Mouse (Mus musculus) thymus, adult 18-20 months (tissue): ENCODE data around the gene Entpd6.
A peak's percentile ranks its signal among the peaks of the same experiment; 100 is the strongest.

Experiments
- DNase-seq, 2 experiments: peaks; one replicate each; pipeline ENCODE4 v3.0.0; 2022; ENCODE audit warnings: mixed read lengths in 2 of 2

Gene Entpd6

DNA sequence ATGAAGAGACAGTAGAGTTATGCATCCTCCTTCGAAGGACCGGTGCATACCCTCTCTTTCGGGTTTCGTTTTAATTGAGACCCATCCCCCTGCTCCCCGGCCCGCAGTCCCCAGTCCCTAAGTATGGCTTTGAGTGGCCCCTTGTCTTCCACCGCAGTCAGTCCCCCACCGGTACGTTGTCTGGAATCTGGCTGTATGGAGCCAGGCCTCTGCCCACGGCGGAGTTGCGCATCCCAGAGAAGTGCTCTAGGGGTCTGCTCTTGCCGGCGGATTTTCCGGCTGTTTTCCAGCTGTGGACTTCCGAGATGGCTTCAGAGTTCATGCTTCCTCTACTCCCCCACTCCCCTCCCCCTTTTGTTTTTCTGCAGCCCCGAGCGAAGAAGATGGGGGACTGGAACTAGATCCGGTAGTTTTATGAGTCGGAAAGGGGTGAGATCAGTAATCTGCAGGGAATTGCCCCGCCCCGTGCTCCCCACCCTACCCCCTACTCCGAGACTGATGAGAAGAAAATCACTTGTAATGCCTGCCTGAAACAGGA is 38.5 kb downstream of the Entpd6 start:
- DNase-seq: peak; percentile 14 to 28

GRCm38 (mm10) chr2:150788768-150789550 is 40.1 kb downstream of the Entpd6 start:
- DNase-seq: no peak

DNA sequence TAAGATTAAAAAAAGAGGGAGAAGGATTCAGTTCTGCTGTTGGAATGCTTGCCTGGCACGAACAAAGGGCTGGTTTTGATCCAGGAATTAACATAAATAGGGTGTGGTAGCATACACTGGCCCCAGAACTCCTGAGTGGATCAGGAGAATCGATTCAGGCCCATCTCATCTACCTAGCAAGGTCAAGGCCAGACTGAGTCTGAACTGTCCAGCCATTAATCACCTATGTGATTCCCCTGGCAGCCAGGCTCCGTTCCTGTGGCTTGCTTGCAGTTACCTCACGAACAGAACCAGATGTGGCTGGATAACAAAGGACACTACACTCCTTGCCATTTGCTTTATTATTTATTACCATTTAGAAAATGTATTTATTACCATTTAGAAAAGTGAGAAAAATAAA is 44.5 kb downstream of the Entpd6 start:
- no peak for DNase-seq

DNA sequence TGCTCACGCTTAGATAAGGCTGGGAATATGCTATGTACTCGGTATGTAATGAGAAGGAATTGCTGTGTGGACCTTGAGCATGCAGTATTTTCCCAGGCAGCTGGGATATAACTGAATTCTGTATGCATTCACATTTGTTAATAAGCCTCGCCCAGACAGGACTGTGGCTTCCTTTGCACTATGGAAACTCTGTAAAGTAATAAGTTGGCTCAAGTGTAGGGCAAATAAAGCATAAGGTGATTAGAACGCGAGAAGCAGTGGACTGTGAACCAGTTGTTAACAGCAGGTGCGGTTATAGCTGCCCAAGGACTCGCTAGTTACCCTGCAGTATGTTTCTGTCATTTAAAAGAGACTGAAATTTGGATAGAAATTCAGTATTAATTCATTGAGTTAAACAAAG is 49.2 kb downstream of the Entpd6 start:
- no peak for DNase-seq

- no peak for DNase-seq
Observed at GRCm38 (mm10) chr2:150800616-150801015, 51.8 kb downstream of the Entpd6 start.

DNA sequence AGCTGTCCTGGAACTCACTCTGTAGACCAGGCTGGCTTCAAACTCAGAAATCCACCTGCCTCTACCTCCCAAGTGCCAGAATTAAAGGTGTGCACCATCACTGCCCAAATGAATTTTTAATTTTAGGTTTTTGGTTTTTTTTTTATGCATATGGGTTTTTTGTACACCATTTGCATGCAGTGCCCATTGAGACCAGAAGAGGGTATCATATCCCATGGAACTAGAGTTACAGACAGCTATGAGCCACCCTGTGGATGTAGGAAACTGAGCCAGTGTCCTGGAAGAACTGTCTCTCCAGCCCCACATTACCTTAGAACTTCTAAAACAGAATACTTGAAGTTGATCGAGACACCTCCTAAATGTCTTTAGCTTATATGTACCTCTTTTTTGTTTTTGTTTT is 54.2 kb downstream of the Entpd6 start:
- no peak for DNase-seq

DNA sequence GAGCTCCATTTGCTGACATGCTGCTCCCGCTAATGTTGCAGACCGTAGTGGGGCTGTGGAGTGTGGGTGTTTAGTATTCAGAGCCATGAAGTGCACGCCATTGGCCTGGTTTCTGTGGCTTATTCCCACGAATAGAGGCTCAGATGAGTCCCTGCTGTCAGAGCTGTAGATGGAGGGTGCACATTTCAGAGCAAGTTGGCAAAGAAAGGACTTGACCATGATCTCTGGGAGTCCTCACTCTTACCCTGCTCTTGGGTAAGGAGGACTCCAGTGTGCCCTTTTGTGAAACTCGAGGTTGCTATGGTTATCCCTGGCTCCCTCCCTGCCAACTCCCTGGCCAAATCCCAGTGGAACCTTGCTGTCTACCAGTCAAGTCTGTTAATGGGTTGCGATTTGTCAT is 59.5 kb downstream of the Entpd6 start:
- DNase-seq: no peak

- DNase-seq: no peak
Observed at GRCm38 (mm10) chr2:150808812-150809211, 60.0 kb downstream of the Entpd6 start.

GRCm38 (mm10) chr2:150810603-150811002 is 61.8 kb downstream of the Entpd6 start:
- DNase-seq: no peak

- DNase-seq: no peak
Observed at GRCm38 (mm10) chr2:150812816-150813215, 64.0 kb downstream of the Entpd6 start.

DNA sequence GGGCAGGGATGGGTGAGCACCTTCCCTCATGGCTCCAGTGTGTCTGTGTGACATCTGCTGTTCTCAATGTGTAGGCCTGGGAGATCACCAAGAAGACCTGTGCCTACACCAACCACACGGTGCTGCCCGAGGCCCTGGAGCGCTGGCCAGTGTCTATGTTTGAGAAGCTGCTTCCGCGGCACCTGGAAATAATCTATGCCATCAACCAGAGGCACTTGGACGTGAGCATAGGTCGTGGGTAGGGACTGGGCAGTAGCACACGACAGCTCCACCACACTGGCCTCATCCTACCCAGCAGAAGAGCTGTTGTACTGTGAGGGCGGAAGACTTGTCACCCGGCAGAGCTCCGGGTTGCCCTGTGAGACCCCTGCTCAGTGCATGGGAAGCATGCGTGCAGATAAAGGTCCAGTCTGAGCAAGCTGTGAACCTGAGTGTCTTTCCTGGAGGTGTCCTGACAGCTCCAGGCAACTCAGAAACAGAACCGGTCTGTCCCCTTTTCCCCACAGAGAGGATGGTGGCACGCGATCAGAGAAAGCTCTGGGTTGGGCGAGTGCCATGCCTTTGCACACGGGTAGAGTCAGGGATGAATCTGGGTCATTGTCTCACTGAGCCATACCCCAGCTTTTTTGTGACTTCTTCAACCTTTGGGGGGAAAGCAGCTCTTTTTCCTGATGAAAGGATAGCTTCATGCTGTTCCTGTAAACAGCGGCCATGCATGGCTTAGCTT is 68.0 kb downstream of the Entpd6 start:
- no peak for DNase-seq

GRCm38 (mm10) chr2:150818742-150819141 is 69.9 kb downstream of the Entpd6 start:
- DNase-seq: no peak

- DNase-seq: no peak
Observed at GRCm38 (mm10) chr2:150820720-150821119, 71.9 kb downstream of the Entpd6 start.
